Mouse (Mus musculus): ENCODE data around the gene Nphs2. TPM values are rescaled to one million over a fixed set of nuclear protein-coding genes. Genes with fewer than 3 reads are reported as not detected.

Gene Nphs2
- not detected in 2 replicates for polyA plus RNA-seq (2012; rRNA removed; ENCODE audit: low replicate concordance)

DNA sequence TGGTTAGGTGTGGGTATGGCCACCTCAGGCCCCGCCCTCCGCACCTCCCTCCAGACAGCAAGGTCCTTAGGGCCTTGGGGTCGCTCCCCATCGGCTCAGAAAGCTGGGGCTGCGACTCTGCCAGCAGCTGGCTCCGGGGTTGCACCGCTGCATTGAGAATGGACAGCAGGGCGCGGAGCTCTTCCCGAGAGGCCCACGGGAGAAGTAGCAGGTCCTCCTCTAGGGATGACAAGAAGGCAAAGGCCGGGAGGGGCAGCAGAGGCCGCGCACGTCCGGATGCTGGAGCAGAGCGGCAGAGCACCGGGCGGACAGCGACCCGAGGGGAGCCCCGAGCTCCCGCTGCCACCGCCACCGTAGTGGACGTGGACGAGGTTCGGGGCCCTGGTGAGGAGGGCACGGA, at the start of gene Nphs2:
TSS of gene Nphs2 (plus strand) at position 98 of the 400 bp plus-strand sequence.

DNA sequence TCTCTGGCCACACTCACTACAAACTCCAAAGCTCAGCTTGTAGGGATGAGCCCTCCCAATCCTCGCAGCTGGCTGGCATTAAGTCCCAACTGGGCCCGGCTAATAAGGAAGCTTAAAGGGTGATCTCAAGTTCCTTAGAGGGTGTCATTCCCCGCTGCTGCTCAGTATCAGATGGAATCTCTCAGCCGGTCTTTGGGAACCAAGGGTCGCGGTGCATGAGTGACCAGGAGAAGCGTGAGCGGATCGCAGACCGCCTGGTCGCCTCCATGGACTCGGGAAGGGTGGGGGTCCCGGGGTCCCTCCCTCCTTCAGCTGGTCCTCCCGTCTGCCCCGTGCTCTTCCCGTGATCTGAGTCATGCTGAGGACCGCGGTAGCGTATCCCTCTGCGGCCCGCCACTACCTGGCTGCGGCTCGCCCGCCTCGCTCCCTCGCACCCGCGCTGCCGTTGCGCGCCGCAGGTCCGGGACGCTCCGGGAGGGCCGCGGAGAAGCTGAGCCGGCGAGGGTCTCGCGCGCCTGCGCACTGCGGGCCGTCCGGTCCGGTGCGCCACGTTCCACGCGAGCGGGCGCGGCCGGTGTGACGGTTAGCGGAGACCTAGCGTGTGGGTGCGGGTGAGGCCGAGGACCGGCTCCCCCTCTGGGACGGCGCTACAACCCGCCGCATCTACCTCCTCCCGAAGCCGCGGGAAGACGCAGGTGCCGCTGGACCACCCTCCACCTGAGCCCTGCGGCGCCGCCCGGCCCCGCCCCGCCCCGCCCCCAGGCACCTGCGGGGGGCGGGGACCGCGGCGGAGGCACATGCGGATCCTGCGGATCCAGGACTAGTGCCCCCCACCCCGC, 7.4 kb upstream of the Nphs2 start, which contains the start of gene Tdrd5:
TSS of gene Tdrd5 (minus strand) at position 754 of the 839 bp plus-strand sequence.

DNA sequence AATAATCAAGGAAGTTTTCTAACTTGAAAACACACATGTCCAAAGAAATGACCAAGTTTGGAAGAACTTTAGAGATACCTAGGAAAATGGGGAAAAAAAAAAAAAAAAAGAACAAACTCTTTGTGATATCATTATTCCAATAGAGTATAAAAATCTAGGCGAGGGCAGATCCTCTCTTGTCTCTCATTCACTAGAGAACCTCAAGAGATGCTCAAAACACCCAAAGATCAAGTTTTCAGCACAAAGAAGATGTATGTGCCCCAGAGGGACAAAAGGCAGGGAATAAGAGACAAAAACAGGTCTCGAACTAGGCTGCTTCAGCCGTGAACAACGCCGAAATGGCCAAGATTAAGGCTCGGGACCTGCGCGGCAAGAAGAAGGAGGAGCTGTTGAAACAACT, 55.2 kb downstream of the Nphs2 start, which contains the start of gene Gm2000:
TSS of gene Gm2000 (plus strand) at position 301 of the 400 bp plus-strand sequence.

Other genes starting within 250 kb of the Nphs2 start
- gene Fam163a, start 105.7 kb upstream of the Nphs2 start, polyA plus RNA-seq (2012; rRNA removed; ENCODE audit: low replicate concordance): 0.18 and 0.37 TPM in 2 replicates
- 0.06 TPM in 1 of 2 replicates, not detected in the other for gene Tdrd5, start 7.1 kb upstream of the Nphs2 start, polyA plus RNA-seq (2012; rRNA removed; ENCODE audit: low replicate concordance)
- 1.2 and 3.8 TPM in 2 replicates for gene Gm2000, start 55.3 kb downstream of the Nphs2 start, polyA plus RNA-seq (2012; rRNA removed; ENCODE audit: low replicate concordance)
- gene Axdnd1, start 110.4 kb downstream of the Nphs2 start, polyA plus RNA-seq (2012; rRNA removed; ENCODE audit: low replicate concordance): not detected in 2 replicates
- gene Soat1, start 163.6 kb downstream of the Nphs2 start, polyA plus RNA-seq (2012; rRNA removed; ENCODE audit: low replicate concordance): 5.6 and 12.1 TPM in 2 replicates
- gene Gm10031, start 213.3 kb downstream of the Nphs2 start, polyA plus RNA-seq (2012; rRNA removed; ENCODE audit: low replicate concordance): 17.7 and 23.1 TPM in 2 replicates
- gene Abl2, start 248.1 kb downstream of the Nphs2 start, polyA plus RNA-seq (2012; rRNA removed; ENCODE audit: low replicate concordance): 2.7 and 2.8 TPM in 2 replicates